Mouse (Mus musculus) liver, embryonic 14.5 days (tissue): ENCODE data around the gene Paqr8. TPM values are rescaled to one million over a fixed set of nuclear protein-coding genes. Genes with fewer than 3 reads are reported as not detected.

Experiments used
- ATAC-seq: fragments of 200-750 bp; cut with Nextera tagmentation; 2 replicates; pipeline ENCODE4 v1.8.0; 2017; ENCODE audit warnings: moderate number of reproducible peaks, mild to moderate bottlenecking, moderate library complexity; ENCODE audit not compliant: insufficient read depth
- DNase-seq, 3 experiments: peaks; one replicate each; pipeline ENCODE4 v3.0.0-alpha.2; 2012 to 2013; ENCODE audit warnings: low read depth in 3 of 3, low spot score in 3 of 3
- H3K27ac ChIP-seq: fragments of 300-500 bp; sonication (generic); 2 replicates; pipeline ENCODE4 v1.5.1; 2014; ENCODE audit warnings: moderate library complexity, mild to moderate bottlenecking, control low read depth, inconsistent platforms
- H3K27me3 ChIP-seq: fragments of 300-500 bp; sonication (generic); 2 replicates; pipeline ENCODE4 v1.6.1; 2014; ENCODE audit warnings: mild to moderate bottlenecking, low read length, moderate library complexity; ENCODE audit not compliant: control insufficient read depth, insufficient read depth
- H3K36me3 ChIP-seq: fragments of 300-500 bp; sonication (generic); replicated peaks from 2 replicates; pipeline ENCODE4 v1.6.1; 2014; ENCODE audit warnings: low read depth; ENCODE audit not compliant: control insufficient read depth, insufficient read depth
- H3K4me1 ChIP-seq, 2 experiments: fragments of 200-500 bp in 1 of 2; fragments of 300-500 bp in 1 of 2; sonication (generic) in 1 of 2; replicated peaks; 2 replicates each; pipeline ENCODE4 v1.6.1; 2012 to 2014; ENCODE audit warnings: antibody characterized with exemption in 1 of 2, inconsistent platforms in 1 of 2, low read length in 1 of 2; ENCODE audit not compliant: control insufficient read depth in 2 of 2, insufficient read depth in 2 of 2
- H3K4me2 ChIP-seq: fragments of 300-500 bp; sonication (generic); 2 replicates; pipeline ENCODE4 v1.6.1; 2014; ENCODE audit warnings: low read depth, mild to moderate bottlenecking, control low read depth, moderate library complexity
- H3K4me3 ChIP-seq, 2 experiments: fragments of 200-500 bp in 1 of 2; fragments of 300-500 bp in 1 of 2; sonication (generic) in 1 of 2; 2 replicates each; pipeline ENCODE4 v1.5.1; 2012 to 2014; ENCODE audit warnings: low read depth in 2 of 2, low read length in 2 of 2, mild to moderate bottlenecking in 2 of 2, control low read depth in 1 of 2, inconsistent platforms in 1 of 2, moderate library complexity in 1 of 2; ENCODE audit not compliant: insufficient read depth in 1 of 2
- H3K9ac ChIP-seq: fragments of 300-500 bp; sonication (generic); replicated peaks from 2 replicates; pipeline ENCODE4 v1.6.1; 2014; ENCODE audit warnings: mild to moderate bottlenecking, control low read depth, moderate library complexity
- H3K9me3 ChIP-seq: fragments of 300-500 bp; sonication (generic); 2 replicates; pipeline ENCODE4 v1.6.1; 2016; ENCODE audit warnings: low read length, mixed read lengths; ENCODE audit not compliant: control insufficient read depth
- CTCF ChIP-seq: IDR thresholded peaks from 2 replicates; pipeline ENCODE4 v1.5.1; 2016; ENCODE audit warnings: antibody characterized with exemption, low read depth, control low read depth
- EP300 ChIP-seq: IDR thresholded peaks from 2 replicates; pipeline ENCODE4 v1.6.1; 2016; ENCODE audit warnings: antibody characterized with exemption, low read depth
- WGBS: fragments of 180-500 bp; shearing (Covaris S2); extraction: QIAGEN DNeasy Blood & Tissue Kit; methylation state at CpG from one replicate; pipeline ENCODE4 v1.1.7; 2014; ENCODE audit not compliant: insufficient replicate concordance; 5-methylcytosine and 5-hydroxymethylcytosine counted together
- polyA plus RNA-seq, 2 experiments: library from polyadenylated mRNA; depleted of rRNA in 1 of 2; stranded (reverse) in 1 of 2; unstranded in 1 of 2; fragments of >200 nt; fragmentation: Nextera tagmentation in 1 of 2; extraction: Ambion mirVana in 1 of 2; gene quantifications; 2 replicates each; pipeline versions ENCODE4 v1.2.1 to v1.2.3; 2012 to 2014

The Paqr8 gene
- polyA plus RNA-seq, 2 experiments = 0.16 to 0.29 TPM

- Histone ChIP-seq H3K36me3 (no peaks in the 10 kb centered on the region), H3K27me3 (no peaks in the 10 kb centered on the region), H3K4me1 (no peaks in the 10 kb centered on the region), H3K4me3 (no peak overlapping the region), H3K9me3 (no peaks in the 10 kb centered on the region), H3K4me2 (no peak overlapping the region), H3K27ac (no peak overlapping the region), H3K9ac (no peak overlapping the region)
- TF ChIP-seq CTCF = no peak
- no peak for TF ChIP-seq EP300
- DNase-seq (no peak), ATAC-seq (no peak)
- WGBS = 40% methylated on average over 5 of the region's 5 CpGs
Observed at GRCm38 (mm10) chr1:20863452-20864172, 26.8 kb upstream of the Paqr8 start.

- WGBS = 62% methylated on average over 8 of the region's 8 CpGs
Observed at GRCm38 (mm10) chr1:20867241-20867902, 23.0 kb upstream of the Paqr8 start.

GRCm38 (mm10) chr1:20868036-20868435, 22.4 kb upstream of the Paqr8 start:
- 53% methylated on average over 9 of the region's 9 CpGs for WGBS
- Histone ChIP-seq H3K4me1 (no peaks in the 10 kb centered on the region), H3K9me3 (no peaks in the 10 kb centered on the region), H3K27me3 (no peaks in the 10 kb centered on the region), H3K36me3 (no peaks in the 10 kb centered on the region), H3K9ac (no peak overlapping the region), H3K4me2 (no peak overlapping the region), H3K27ac (no peak overlapping the region), H3K4me3 (no peak overlapping the region)
- TF ChIP-seq CTCF (no peak), EP300 (no peak)
- DNase-seq (no peak), ATAC-seq (no peak)

More at GRCm38 (mm10) chr1:20867241-20867902, 23.0 kb upstream of the Paqr8 start:
- Histone ChIP-seq H3K9ac (no peak overlapping the region), H3K4me2 (no peak overlapping the region), H3K27me3 (no peaks in the 10 kb centered on the region), H3K4me3 (no peak overlapping the region), H3K4me1 (no peaks in the 10 kb centered on the region), H3K27ac (no peak overlapping the region), H3K9me3 (no peaks in the 10 kb centered on the region), H3K36me3 (no peaks in the 10 kb centered on the region)
- DNase-seq (no peak), ATAC-seq (no peak)
- TF ChIP-seq EP300 (no peak), CTCF (no peak)

- no peak for ATAC-seq
- H3K9ac ChIP-seq = no peak overlapping the region
Observed at GRCm38 (mm10) chr1:20870887-20871286, 19.5 kb upstream of the Paqr8 start.

GRCm38 (mm10) chr1:20872496-20872895, 17.9 kb upstream of the Paqr8 start:
- TF ChIP-seq EP300 (no peak), CTCF (no peak)
- Histone ChIP-seq H3K4me2 (no peak overlapping the region), H3K27ac (no peak overlapping the region), H3K9me3 (no peaks in the 10 kb centered on the region), H3K4me3 (no peak overlapping the region), H3K9ac (no peak overlapping the region), H3K27me3 (no peaks in the 10 kb centered on the region), H3K4me1 (no peaks in the 10 kb centered on the region), H3K36me3 (no peaks in the 10 kb centered on the region)
- no peak for ATAC-seq
- WGBS = 56% methylated on average over 5 of the region's 5 CpGs
- no peak for DNase-seq

More at GRCm38 (mm10) chr1:20870887-20871286, 19.5 kb upstream of the Paqr8 start:
- H3K27me3 ChIP-seq = no peaks in the 10 kb centered on the region
- no peak overlapping the region for H3K4me2 ChIP-seq
- no peak overlapping the region for H3K4me3 ChIP-seq
- H3K9me3 ChIP-seq = no peaks in the 10 kb centered on the region
- no peaks in the 10 kb centered on the region for H3K36me3 ChIP-seq
- WGBS = 53% methylated on average over 2 of the region's 2 CpGs
- TF ChIP-seq CTCF = no peak
- TF ChIP-seq EP300 = no peak
- DNase-seq = no peak
- H3K4me1 ChIP-seq = no peaks in the 10 kb centered on the region
- no peak overlapping the region for H3K27ac ChIP-seq
